Mouse (Mus musculus) bone marrow macrophage, adult 2 months (primary cell): ENCODE measurements around the gene Dph5.

Experiments
- CTCF ChIP-seq: IDR thresholded peaks from 2 replicates; pipeline ENCODE4 v1.5.1; 2012; ENCODE audit warnings: low read depth, mild to moderate bottlenecking, low read length, moderate library complexity
- POLR2A ChIP-seq: IDR thresholded peaks from 2 replicates; pipeline ENCODE4 v1.6.1; 2012; ENCODE audit warnings: mild to moderate bottlenecking, low read depth, low read length, borderline replicate concordance

DNA sequence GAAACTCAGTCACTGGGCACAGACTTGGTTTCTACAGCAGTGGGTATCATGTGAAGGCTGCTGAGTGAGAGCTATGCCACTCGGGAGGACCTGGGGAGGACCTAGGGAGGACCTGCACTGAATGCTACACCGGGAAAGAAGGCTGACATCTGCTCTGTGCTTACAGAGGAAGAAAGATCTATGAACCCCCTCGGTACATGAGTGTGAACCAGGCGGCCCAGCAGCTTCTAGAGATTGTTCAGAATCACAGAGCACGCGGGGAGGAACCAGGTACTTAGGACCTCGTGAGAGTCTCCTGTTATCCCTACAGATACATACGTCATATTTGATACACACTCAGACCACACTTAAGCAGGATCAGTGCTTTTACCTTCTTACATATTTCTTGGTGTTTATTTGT, 38.9 kb downstream of the Dph5 start:
- TF ChIP-seq CTCF (no peak), POLR2A (no peak)
